Mouse (Mus musculus) intestine, embryonic 15.5 days (tissue): ENCODE results near the gene Efemp1. TPM values are rescaled to one million over a fixed set of nuclear protein-coding genes. Genes with fewer than 3 reads are reported as not detected.

Experiments used
- ATAC-seq: fragments of 200-750 bp; cut with Nextera tagmentation; 2 replicates; pipeline ENCODE4 v1.8.0; 2017; ENCODE audit warnings: moderate TSS enrichment, moderate library complexity
- H3K27ac ChIP-seq: fragments of 300-500 bp; sonication (generic); 2 replicates; pipeline ENCODE4 v1.5.1; 2015; ENCODE audit warnings: mild to moderate bottlenecking, inconsistent platforms
- H3K27me3 ChIP-seq: fragments of 300-500 bp; sonication (generic); replicated peaks from 2 replicates; pipeline ENCODE4 v1.6.1; 2015; ENCODE audit warnings: inconsistent platforms
- H3K36me3 ChIP-seq: fragments of 300-500 bp; sonication (generic); 2 replicates; pipeline ENCODE4 v1.6.1; 2015; ENCODE audit warnings: inconsistent platforms
- H3K4me1 ChIP-seq: fragments of 300-500 bp; sonication (generic); replicated peaks from 2 replicates; pipeline ENCODE4 v1.6.1; 2015; ENCODE audit warnings: inconsistent platforms
- H3K4me2 ChIP-seq: fragments of 300-500 bp; sonication (generic); replicated peaks from 2 replicates; pipeline ENCODE4 v1.6.1; 2015; ENCODE audit warnings: mild to moderate bottlenecking, inconsistent platforms
- H3K4me3 ChIP-seq: fragments of 300-500 bp; sonication (generic); replicated peaks from 2 replicates; pipeline ENCODE4 v1.5.1; 2015; ENCODE audit warnings: inconsistent platforms
- H3K9ac ChIP-seq: fragments of 300-500 bp; sonication (generic); 2 replicates; pipeline ENCODE4 v1.6.1; 2015; ENCODE audit warnings: inconsistent platforms
- H3K9me3 ChIP-seq: fragments of 300-500 bp; sonication (generic); 2 replicates; pipeline ENCODE4 v1.6.1; 2016; ENCODE audit warnings: inconsistent platforms
- WGBS: fragments of 180-500 bp; shearing (Covaris S2); methylation state at CpG from one replicate; pipeline ENCODE4 v1.1.7; 2015; 5-methylcytosine and 5-hydroxymethylcytosine counted together
- polyA plus RNA-seq: library from polyadenylated mRNA; unstranded; fragments of >200 nt; fragmentation: Nextera tagmentation; extraction: Ambion mirVana; gene quantifications from 2 replicates; pipeline ENCODE4 v1.2.1, GENCODE M21; 2015

Efemp1 gene
- polyA plus RNA-seq, 1 experiment from 2014 or later: 15.5 TPM

DNA sequence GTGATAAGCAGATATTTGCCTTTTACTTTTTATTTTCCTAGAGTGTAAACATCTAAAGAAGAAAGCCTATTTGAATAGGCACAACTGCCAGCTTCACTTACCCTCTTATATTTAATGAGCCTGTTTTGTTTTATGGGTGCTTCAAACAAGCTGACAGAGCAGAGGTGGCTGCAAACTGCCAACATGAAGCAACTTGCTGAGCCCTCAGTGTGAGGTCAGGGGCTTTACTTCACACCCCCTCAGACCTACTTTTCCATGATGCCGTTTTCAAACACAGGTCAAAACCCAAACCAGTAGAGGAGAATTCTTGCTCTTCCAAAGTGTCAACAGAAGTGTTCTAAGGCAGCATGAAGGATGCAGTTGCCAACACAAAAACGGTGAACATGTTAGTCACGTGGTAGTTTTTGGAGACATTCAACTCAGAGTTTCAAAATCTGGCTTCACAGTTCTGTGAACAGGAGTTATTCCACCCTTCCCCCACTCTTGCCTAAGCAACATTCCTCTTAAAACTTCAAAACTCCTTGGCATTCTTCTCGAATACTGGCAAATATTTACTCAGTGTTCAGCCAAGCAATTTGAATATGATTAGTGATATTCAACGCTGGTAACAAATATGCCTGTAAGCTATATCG lies 101.8 kb downstream of the Efemp1 start:
- Histone ChIP-seq H3K9me3 (no peaks in the 10 kb centered on the region), H3K4me3 (no peak overlapping the region), H3K4me2 (no peak overlapping the region), H3K27ac (no peak overlapping the region), H3K9ac (no peak overlapping the region), H3K27me3 (no peaks in the 10 kb centered on the region), H3K36me3 (no peaks in the 10 kb centered on the region), H3K4me1 (no peaks in the 10 kb centered on the region)
- ATAC-seq: no peak
- WGBS: 50% methylated on average over 6 of the region's 6 CpGs

DNA sequence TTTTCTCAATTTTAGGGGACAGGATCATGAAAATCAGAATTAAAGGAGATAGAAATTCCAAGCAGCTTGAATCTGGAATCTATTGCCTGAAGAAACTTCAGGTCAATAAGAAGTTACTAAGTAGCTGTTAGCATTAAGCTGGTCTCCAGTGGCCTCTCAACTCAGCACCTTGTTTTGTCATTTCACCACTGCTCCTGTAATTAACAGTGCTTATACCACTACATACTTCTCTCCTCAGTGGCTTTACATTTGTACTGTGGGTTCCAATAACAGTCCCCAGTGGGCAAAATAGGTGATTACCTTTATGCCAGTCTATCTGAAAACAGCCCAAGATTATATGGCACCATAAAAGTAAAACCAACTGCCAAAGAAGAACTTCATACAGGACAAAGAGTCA lies 102.3 kb downstream of the Efemp1 start:
- H3K9me3 ChIP-seq: no peaks in the 10 kb centered on the region
- no peak overlapping the region for H3K27ac ChIP-seq
- H3K4me2 ChIP-seq: no peak overlapping the region
- H3K27me3 ChIP-seq: no peaks in the 10 kb centered on the region
- H3K9ac ChIP-seq: no peak overlapping the region
- no peaks in the 10 kb centered on the region for H3K4me1 ChIP-seq
- no peaks in the 10 kb centered on the region for H3K36me3 ChIP-seq
- ATAC-seq: no peak
- no peak overlapping the region for H3K4me3 ChIP-seq

GRCm38 (mm10) chr11:28961381-28961780 lies 108.4 kb downstream of the Efemp1 start:
- Histone ChIP-seq H3K4me3 (no peak overlapping the region), H3K4me2 (no peak overlapping the region), H3K9ac (no peak overlapping the region), H3K27me3 (no peaks in the 10 kb centered on the region), H3K9me3 (no peaks in the 10 kb centered on the region), H3K27ac (no peak overlapping the region), H3K36me3 (no peaks in the 10 kb centered on the region), H3K4me1 (no peaks in the 10 kb centered on the region)
- WGBS: 85% methylated on average over 1 of the region's 1 CpGs
- ATAC-seq: no peak
